Mouse (Mus musculus) lung, embryonic 14.5 days (tissue): ENCODE results near the gene Hist1h2bh. TPM values are rescaled to one million over a fixed set of nuclear protein-coding genes. Genes with fewer than 3 reads are reported as not detected.

Experiments used
- ATAC-seq: fragments of 200-750 bp; cut with Nextera tagmentation; 2 replicates; pipeline ENCODE4 v1.8.0; 2017; ENCODE audit warnings: mild to moderate bottlenecking, moderate TSS enrichment, moderate library complexity; ENCODE audit not compliant: insufficient read depth
- DNase-seq: peaks from one replicate; pipeline ENCODE4 v3.0.0-alpha.2; 2015
- H3K27ac ChIP-seq: fragments of 300-500 bp; sonication (generic); 2 replicates; pipeline ENCODE4 v1.5.1; 2014; ENCODE audit warnings: low read depth, mild to moderate bottlenecking, moderate library complexity
- H3K27me3 ChIP-seq: fragments of 300-500 bp; sonication (generic); 2 replicates; pipeline ENCODE4 v1.6.1; 2014; ENCODE audit warnings: low read length, control low read depth; ENCODE audit not compliant: insufficient read depth
- H3K36me3 ChIP-seq: fragments of 300-500 bp; sonication (generic); 2 replicates; pipeline ENCODE4 v1.6.1; 2014; ENCODE audit warnings: control low read depth; ENCODE audit not compliant: insufficient read depth
- H3K4me1 ChIP-seq: fragments of 300-500 bp; sonication (generic); 2 replicates; pipeline ENCODE4 v1.6.1; 2014; ENCODE audit warnings: antibody characterized with exemption, control low read depth; ENCODE audit not compliant: insufficient read depth
- H3K4me2 ChIP-seq: fragments of 300-500 bp; sonication (generic); 2 replicates; pipeline ENCODE4 v1.6.1; 2014; ENCODE audit warnings: mild to moderate bottlenecking
- H3K4me3 ChIP-seq: fragments of 300-500 bp; sonication (generic); 2 replicates; pipeline ENCODE4 v1.5.1; 2014; ENCODE audit warnings: low read depth, low read length
- H3K9ac ChIP-seq: fragments of 300-500 bp; sonication (generic); 2 replicates; pipeline ENCODE4 v1.6.1; 2014
- H3K9me3 ChIP-seq: fragments of 300-500 bp; sonication (generic); 2 replicates; pipeline ENCODE4 v1.6.1; 2016; ENCODE audit warnings: low read depth, low read length, control low read depth
- CTCF ChIP-seq: IDR thresholded peaks from 2 replicates; pipeline ENCODE4 v1.5.1; 2016; ENCODE audit warnings: antibody characterized with exemption, low read depth
- WGBS: fragments of 180-500 bp; shearing (Covaris S2); extraction: QIAGEN DNeasy Blood & Tissue Kit; methylation state at CpG from one replicate; pipeline ENCODE4 v1.1.7; 2014; 5-methylcytosine and 5-hydroxymethylcytosine counted together
- polyA plus RNA-seq: library from polyadenylated mRNA; unstranded; fragments of >200 nt; fragmentation: Nextera tagmentation; extraction: Ambion mirVana; gene quantifications from 2 replicates; pipeline ENCODE4 v1.2.1, GENCODE M21; 2014

Hist1h2bh gene
- polyA plus RNA-seq, 1 experiment from 2014 or later, result 1.8 TPM

GRCm38 (mm10) chr13:23515281-23515680 lies 27.9 kb downstream of the Hist1h2bh start:
- Histone ChIP-seq H3K4me2 (no peak overlapping the region), H3K4me3 (no peak overlapping the region), H3K9ac (no peak overlapping the region), H3K27me3 (no peaks in the 10 kb centered on the region), H3K27ac (no peak overlapping the region), H3K4me1 (no peaks in the 10 kb centered on the region), H3K36me3 (no peaks in the 10 kb centered on the region), H3K9me3 (no peaks in the 10 kb centered on the region)
- DNase-seq, result no peak
- no peak for TF ChIP-seq CTCF
- 72% methylated on average over 5 of the region's 5 CpGs for WGBS
- no peak for ATAC-seq

- Histone ChIP-seq H3K27me3 (no peaks in the 10 kb centered on the region), H3K9me3 (no peaks in the 10 kb centered on the region), H3K4me3 (no peak overlapping the region), H3K36me3 (no peaks in the 10 kb centered on the region), H3K27ac (no peak overlapping the region), H3K4me1 (no peaks in the 10 kb centered on the region), H3K9ac (no peak overlapping the region), H3K4me2 (no peak overlapping the region)
- WGBS, result 66% methylated on average over 1 of the region's 1 CpGs
- no peak for DNase-seq
- TF ChIP-seq CTCF, result no peak
- ATAC-seq, result no peak
Measured at GRCm38 (mm10) chr13:23513517-23513916, 29.7 kb downstream of the Hist1h2bh start.

DNA sequence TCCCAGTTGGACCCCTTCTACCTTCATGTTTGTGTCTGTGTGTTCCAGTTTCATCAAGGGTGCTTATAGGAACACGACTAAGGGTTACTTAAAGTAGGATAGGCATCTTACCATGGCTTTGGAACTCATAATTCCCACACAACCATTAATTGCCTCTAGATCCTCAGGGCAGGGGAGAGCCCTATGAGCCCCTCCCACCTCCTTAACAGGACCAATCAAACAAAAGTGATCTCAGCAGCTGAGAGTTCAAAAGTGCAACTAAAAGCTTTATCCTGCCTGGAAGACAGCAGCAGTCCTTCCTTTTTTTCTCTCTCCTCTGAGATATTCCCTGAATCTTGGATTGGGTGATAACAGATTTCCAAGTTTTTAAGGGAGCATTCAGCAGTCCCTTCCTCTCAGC lies 33.1 kb downstream of the Hist1h2bh start:
- Histone ChIP-seq H3K36me3 (no peaks in the 10 kb centered on the region), H3K9ac (no peak overlapping the region), H3K4me1 (peaks cover 6% of the 10 kb centered on the region), H3K27ac (no peak overlapping the region), H3K4me3 (no peak overlapping the region), H3K4me2 (no peak overlapping the region), H3K27me3 (no peaks in the 10 kb centered on the region), H3K9me3 (no peaks in the 10 kb centered on the region)
- ATAC-seq, result no peak
- DNase-seq, result peak; percentile 58
- WGBS, result 31% methylated on average over 1 of the region's 1 CpGs
- no peak for TF ChIP-seq CTCF

DNA sequence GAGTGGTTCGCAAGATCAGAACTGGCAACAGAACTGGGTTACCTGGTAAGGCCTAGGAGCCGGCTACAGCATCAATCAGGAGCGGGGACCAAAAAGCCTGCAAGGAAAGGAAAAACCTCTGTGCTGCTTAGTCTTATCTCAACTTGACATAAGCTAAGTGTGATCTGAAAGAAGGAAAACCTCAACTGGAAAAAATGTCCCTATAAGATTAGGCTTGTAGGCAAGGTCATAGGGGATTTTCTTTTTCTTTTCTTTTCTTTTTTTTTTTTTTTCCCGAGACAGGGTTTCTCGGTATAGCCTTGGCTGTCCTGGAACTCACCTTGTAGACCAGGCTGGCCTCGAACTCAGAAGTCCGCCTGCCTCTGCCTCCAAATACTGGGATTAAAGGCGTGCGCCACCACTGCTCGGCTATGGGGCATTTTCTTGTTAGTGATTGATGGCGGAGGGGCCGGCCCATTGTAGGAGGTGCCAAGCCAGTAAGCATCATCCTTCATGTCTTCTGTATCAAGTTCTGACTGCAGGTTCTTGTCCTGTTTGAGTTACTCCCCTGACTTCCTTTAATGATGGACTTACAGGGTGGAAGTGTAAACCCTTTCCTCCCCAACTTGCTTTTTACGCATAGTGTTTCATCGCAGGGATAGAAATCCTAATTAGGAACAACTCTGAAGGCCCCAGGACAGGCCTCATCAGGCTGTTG lies 36.2 kb downstream of the Hist1h2bh start:
- TF ChIP-seq CTCF, result no peak

GRCm38 (mm10) chr13:23506351-23506750 lies 36.8 kb downstream of the Hist1h2bh start:
- DNase-seq, result peak; percentile 91
- peak overlapping the region; percentile 46 for H3K9ac ChIP-seq
- no peaks in the 10 kb centered on the region for H3K27me3 ChIP-seq
- 0 out of 2 replicates have a peak overlapping the region, but pooled peaks have one; percentile 48 for H3K27ac ChIP-seq
- peak overlapping the region; percentile 70 for H3K4me2 ChIP-seq
- 8% methylated on average over 13 of the region's 13 CpGs for WGBS
- ATAC-seq, result peak; percentile 4; the same call in 1 of the 2 replicates
- H3K9me3 ChIP-seq, result no peaks in the 10 kb centered on the region
- no peak for TF ChIP-seq CTCF
- peak overlapping the region; percentile 31 for H3K4me3 ChIP-seq
- no peaks in the 10 kb centered on the region for H3K36me3 ChIP-seq
- peaks cover 14% of the 10 kb centered on the region for H3K4me1 ChIP-seq

More for the DNA sequence above, 36.2 kb downstream of the Hist1h2bh start:
- H3K27ac ChIP-seq, result no peak overlapping the region
- H3K9me3 ChIP-seq, result no peaks in the 10 kb centered on the region
- no peak overlapping the region for H3K9ac ChIP-seq
- DNase-seq, result peak; percentile 48
- H3K4me3 ChIP-seq, result no peak overlapping the region
- H3K36me3 ChIP-seq, result no peaks in the 10 kb centered on the region
- H3K4me1 ChIP-seq, result peaks cover 9% of the 10 kb centered on the region
- WGBS, result 32% methylated on average over 14 of the region's 14 CpGs
- ATAC-seq, result no peak
- H3K27me3 ChIP-seq, result no peaks in the 10 kb centered on the region
- peak overlapping the region; percentile 70 for H3K4me2 ChIP-seq

- H3K36me3 ChIP-seq, result no peaks in the 10 kb centered on the region
- no peaks in the 10 kb centered on the region for H3K27me3 ChIP-seq
- peak; percentile 3; the same call in 1 of the 2 replicates for TF ChIP-seq CTCF
- ATAC-seq, result peak; percentile 6; the same call in 1 of the 2 replicates
- 10% methylated on average over 14 of the region's 14 CpGs for WGBS
- H3K4me1 ChIP-seq, result peaks cover 14% of the 10 kb centered on the region
- H3K9ac ChIP-seq, result peak overlapping the region; percentile 46
- peak; percentile 44 for DNase-seq
- peak overlapping the region; percentile 70 for H3K4me2 ChIP-seq
- H3K4me3 ChIP-seq, result peak overlapping the region; percentile 31
- H3K9me3 ChIP-seq, result no peaks in the 10 kb centered on the region
- H3K27ac ChIP-seq, result peak overlapping the region; percentile 48; the same call in 1 of the 2 replicates
Measured at GRCm38 (mm10) chr13:23505662-23506345, 37.4 kb downstream of the Hist1h2bh start.

GRCm38 (mm10) chr13:23503797-23504196 lies 39.4 kb downstream of the Hist1h2bh start:
- no peak overlapping the region for H3K27ac ChIP-seq
- DNase-seq (peak; percentile 92), ATAC-seq (no peak)
- H3K4me3 ChIP-seq, result no peak overlapping the region
- no peak overlapping the region for H3K9ac ChIP-seq
- H3K4me1 ChIP-seq, result peaks cover 22% of the 10 kb centered on the region
- peak overlapping the region; percentile 46 for H3K4me2 ChIP-seq
- H3K9me3 ChIP-seq, result no peaks in the 10 kb centered on the region
- TF ChIP-seq CTCF, result no peak
- H3K27me3 ChIP-seq, result no peaks in the 10 kb centered on the region
- 0% methylated on average over 9 of the region's 9 CpGs for WGBS
- no peaks in the 10 kb centered on the region for H3K36me3 ChIP-seq
